Mouse (Mus musculus): Measurements from ENCODE around the gene Nip7.
A peak's percentile ranks its signal among the peaks of the same experiment; 100 is the strongest.
"Not testable (repeated sequence)": the region's sequence is repeated elsewhere in the genome, so short reads cannot be mapped to it uniquely, and the experiment has no call there.

Gene Nip7

GRCm38 (mm10) chr8:107065511-107066496, 9.1 kb downstream of the Nip7 start, which contains the start of gene Tmed6:
Gene Tmed6, minus strand, starts transcription at chr8:107065644.
- peak; percentile 69 for DNase-seq (ENCODE audit: low read depth, low spot score)

DNA sequence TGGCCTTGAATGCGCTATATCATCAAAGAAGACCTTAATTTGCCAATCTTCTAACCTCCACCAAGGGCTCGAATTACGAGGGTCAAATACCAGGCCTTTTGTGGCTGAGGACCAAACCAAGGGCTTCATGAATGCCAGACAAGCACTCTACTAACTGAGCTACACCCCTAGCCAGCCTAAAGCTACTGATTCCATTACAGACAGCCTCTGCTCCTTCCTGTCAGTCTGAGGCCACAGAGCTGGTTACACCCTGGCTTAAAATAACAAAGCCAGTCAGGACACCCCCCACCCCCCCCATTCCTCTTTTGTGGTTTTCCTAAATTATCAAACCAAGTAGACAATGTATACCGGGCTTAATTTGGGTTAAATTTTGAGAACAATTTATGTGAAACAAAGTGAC, 17.0 kb downstream of the Nip7 start:
- no peak for DNase-seq (ENCODE audit: low read depth, low spot score)

- DNase-seq (ENCODE audit: low read depth, low spot score): no peak
Measured at GRCm38 (mm10) chr8:107074128-107074527, 17.5 kb downstream of the Nip7 start.

DNA sequence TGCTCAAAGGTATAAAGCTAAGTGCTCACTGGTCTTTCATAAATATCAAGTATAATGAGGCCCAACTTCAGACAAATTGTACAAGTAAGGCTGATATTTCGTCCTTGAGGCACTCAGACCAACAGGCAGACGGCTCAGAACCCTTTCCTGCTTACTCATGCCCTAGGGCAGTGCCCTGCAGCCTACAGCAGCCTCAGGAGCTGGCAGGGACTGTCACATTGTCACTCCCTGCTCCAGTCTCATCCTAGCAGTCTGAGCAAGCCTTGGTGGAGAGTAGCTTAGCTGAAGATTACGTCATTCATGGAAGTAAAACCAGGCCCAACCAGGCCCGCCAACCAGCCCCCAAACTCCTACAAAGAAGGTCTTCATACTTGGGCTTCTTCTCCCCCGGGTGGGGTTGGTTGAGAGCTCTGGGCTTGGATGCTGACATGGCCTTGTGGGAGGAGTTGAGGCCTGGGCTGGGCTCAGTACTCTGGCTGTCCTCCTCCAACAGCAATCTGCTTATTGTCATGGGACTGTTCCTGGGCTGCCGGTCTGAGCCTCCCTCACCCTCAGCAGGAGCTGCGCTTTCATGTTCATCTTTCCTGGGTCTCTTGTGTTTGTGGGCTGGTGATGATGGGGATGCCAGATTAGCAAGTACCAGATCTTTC, 19.7 kb downstream of the Nip7 start:
- DNase-seq (ENCODE audit: low read depth, low spot score): no peak

DNA sequence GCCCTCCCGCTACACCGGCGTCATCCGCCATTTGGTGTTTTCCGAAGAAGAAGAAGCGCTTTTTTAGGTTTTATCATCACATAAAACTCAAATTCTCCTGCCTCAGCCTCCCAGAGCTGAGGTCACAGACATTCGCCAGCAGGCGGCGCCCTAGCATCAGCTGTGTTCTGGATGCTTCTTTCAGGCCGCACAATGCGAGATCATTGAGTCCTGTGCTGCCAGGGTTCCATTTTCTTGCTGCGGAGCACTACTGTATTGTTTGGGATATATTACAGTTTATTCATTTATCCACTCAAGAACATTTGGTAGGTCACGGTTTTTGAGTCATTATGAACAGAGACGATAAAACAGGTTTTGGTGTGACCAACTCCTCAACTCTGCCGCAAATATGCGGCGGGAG, 28.7 kb downstream of the Nip7 start:
- DNase-seq (ENCODE audit: low read depth, low spot score): no peak

DNA sequence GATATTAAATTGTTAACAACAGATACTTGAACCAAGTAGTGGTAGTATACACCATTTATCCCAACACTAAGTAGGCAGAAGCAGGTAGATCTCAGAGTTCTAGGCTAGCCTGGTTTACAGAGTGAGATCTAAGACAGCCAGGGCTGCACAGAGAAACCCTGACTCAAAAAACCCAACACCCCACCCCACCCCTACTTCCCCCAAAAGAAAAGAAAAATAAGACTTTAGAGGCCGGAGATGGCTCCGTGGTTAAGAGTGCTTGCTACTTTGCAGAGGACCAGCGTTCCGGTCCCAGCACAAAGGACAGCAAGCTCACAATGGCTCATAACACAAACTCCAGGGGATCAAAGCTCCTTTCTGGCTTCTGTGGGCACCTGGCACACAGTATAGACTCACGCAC, 29.3 kb downstream of the Nip7 start:
- no peak for DNase-seq (ENCODE audit: low read depth, low spot score)

DNA sequence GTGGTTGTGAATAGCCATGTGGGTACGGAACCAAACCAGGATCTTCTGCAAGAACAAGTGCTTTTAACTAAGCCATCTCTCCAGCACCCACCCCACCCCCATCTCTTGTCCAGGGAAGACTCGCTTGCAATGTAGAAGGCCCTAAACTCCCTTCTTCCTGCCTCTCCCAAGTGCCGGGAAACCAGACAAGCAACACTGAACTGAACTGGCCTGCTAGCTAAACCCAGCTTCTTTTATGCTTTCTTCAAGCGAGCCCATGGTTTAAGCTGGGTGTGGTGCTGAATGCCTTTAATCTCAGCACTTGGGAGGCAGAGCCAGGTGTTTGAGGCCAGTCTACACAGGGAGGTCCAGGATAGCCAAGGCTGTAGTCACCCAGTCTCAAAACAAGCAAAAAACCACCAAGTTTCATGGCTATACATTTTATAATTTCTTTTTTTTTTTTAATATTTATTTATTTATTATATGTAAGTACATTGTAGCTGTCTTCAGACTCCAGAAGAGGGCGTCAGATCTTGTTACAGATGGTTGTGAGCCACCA, 31.9 kb downstream of the Nip7 start:
- no peak for DNase-seq (ENCODE audit: low read depth, low spot score)

- no peak for DNase-seq (ENCODE audit: low read depth, low spot score)
Measured at GRCm38 (mm10) chr8:107090531-107090930, 33.9 kb downstream of the Nip7 start.

DNA sequence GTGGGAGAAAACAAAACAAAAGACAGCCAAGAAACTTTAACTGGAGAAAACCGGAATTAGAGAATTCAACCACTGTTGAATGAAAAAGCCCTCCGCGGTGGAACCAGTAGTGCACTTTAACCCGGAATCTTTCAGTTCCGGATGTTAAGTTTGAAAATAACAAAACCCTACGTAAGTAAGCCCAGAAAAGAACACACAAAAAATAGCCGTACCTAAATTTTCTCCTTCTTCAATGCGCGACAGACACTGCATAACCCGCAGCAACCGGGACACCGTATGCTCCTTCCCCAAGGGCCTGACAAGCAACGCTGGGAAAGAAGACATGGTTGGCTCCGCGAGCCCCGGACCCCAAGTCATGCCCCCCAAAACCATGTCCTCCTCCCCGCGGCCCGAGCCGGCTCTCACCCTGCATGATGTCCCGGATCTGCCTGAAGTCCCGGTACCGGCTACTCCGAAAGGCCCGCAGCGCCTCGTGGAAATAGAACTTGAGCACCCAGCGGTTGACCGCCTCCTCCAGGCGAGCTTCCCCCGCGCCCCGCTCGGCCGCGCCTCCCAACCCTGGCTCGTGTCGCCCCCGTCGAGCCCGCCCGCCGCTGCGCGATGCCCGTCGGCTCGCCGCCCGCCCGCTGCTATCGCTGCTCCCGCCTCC, 39.2 kb downstream of the Nip7 start:
- no peak for DNase-seq (ENCODE audit: low read depth, low spot score)

DNA sequence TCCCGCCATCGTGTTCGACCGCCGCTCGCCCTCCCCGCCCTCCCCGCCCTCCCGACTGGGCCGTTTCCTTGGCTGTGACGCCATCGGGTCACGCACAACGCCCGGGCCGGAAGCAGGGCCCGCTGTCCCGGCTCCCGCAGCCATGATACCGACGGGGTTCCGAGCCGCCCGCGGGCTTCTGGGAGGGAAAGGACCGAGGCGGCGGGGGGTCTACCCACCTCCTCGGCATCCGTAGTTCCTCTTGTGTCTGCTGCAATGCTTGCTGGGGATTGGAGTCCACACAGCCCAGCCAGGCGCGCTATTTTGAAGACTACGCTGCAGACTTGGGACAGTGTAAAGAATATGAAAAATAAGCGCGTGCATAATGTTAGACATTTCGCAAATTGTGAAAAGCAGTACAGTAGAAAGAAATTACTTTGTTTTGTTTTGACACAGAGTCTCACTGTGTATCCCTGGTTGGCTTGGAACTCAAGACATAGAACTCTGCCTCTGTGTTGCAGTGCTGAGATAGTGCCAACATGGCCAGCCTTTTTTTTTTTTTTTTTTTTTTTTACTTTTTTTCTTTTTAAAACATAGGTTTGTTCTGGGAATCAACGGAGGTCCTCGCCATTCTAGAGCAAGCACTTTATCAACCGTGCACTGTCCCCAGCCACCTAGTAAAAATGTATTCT, 39.8 kb downstream of the Nip7 start, which contains the start of gene Terf2:
Gene Terf2, minus strand, starts transcription at position 182 of the 671 bp plus-strand sequence.
- peak; percentile 71 for DNase-seq (ENCODE audit: low read depth, low spot score)

DNA sequence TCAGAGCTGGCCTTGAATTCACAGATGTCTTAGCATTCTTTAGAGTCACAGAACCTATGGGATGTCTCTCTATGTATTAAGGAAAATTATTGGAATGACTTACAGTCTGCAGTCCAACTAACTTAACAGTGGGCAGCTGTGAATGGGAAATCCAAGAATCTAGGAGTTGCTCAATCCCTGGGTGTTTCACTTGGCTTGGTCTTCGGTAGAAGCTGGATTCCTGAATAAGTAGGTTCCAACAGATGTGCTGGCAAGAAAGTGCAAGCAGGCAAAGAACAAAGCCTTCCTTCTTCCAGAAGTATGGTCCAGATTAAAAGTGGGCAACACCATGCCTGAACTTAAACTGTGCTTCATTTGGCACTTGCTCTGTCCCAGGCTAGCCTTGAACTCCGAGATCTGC, 44.0 kb downstream of the Nip7 start:
- DNase-seq (ENCODE audit: low read depth, low spot score): no peak

DNA sequence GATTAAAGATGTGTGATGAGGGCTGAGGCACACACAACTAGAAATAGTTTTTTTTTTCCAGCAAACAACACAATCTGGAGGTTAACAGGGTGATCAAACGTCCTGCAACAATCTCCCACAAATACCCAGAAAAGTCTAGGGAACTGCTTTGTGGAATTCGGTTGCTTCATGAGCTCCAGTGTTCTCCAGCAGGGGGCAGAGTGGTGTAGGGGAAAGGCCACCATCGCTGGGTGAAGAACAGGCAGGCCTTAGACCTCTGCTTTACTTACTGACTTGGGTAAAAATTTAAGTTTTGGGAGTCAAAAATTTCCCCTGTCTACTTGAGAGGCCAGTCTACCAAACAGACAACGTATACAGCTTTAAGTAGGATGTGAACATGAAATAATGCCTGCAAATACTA, 47.9 kb downstream of the Nip7 start:
- DNase-seq (ENCODE audit: low read depth, low spot score): no peak

DNA sequence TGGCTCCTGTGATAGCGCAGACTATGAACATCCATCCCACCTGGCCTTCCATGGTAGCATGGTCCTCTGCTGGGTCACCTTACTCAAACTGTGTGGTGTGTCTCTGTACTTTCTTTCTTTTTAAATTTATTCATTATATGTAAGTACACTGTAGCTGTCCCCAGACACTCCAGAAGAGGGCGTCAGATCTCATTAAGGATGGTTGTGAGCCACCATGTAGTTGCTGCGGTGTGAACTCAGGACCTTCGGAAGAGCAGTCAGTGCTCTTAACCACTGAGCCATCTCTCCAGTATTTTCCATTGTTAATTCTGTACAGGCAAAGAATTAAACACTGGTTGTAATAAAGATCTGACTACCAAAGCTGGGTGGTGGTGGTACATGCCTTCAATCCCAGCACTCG, 51.4 kb downstream of the Nip7 start:
- DNase-seq (ENCODE audit: low read depth, low spot score): not testable (repeated sequence)

GRCm38 (mm10) chr8:107108978-107109720, 52.5 kb downstream of the Nip7 start:
- DNase-seq (ENCODE audit: low read depth, low spot score): no peak

GRCm38 (mm10) chr8:107109816-107110435, 53.2 kb downstream of the Nip7 start:
- no peak for DNase-seq (ENCODE audit: low read depth, low spot score)

Data from c-Kit-negative CD71-positive TER-119-positive erythroid progenitor cells, embryonic 14.5 days (primary cell).